Mouse (Mus musculus) intestine, postnatal 0 days (tissue): Measurements from ENCODE around the gene Samd1. TPM values are rescaled to one million over a fixed set of nuclear protein-coding genes. Genes with fewer than 3 reads are reported as not detected.

Source experiments
- ATAC-seq: fragments of 200-750 bp; cut with Nextera tagmentation; 2 replicates; pipeline ENCODE4 v1.8.0; 2017; ENCODE audit warnings: mild to moderate bottlenecking, moderate TSS enrichment, moderate library complexity
- H3K27ac ChIP-seq: fragments of 300-500 bp; sonication (generic); 2 replicates; pipeline ENCODE4 v1.5.1; 2014; ENCODE audit warnings: mild to moderate bottlenecking, low read depth, low read length, moderate library complexity
- H3K27me3 ChIP-seq: fragments of 300-500 bp; sonication (generic); replicated peaks from 2 replicates; pipeline ENCODE4 v1.6.1; 2014; ENCODE audit warnings: low read length, mixed read lengths; ENCODE audit not compliant: control insufficient read depth, insufficient read depth
- H3K36me3 ChIP-seq: fragments of 300-500 bp; sonication (generic); 2 replicates; pipeline ENCODE4 v1.6.1; 2014; ENCODE audit warnings: mild to moderate bottlenecking, moderate library complexity; ENCODE audit not compliant: control insufficient read depth, insufficient read depth
- H3K4me1 ChIP-seq: fragments of 300-500 bp; sonication (generic); replicated peaks from 2 replicates; pipeline ENCODE4 v1.6.1; 2014; ENCODE audit warnings: antibody characterized with exemption, low read length, mixed read lengths; ENCODE audit not compliant: control insufficient read depth, insufficient read depth
- H3K4me2 ChIP-seq: fragments of 300-500 bp; sonication (generic); replicated peaks from 2 replicates; pipeline ENCODE4 v1.6.1; 2014; ENCODE audit warnings: low read depth, mild to moderate bottlenecking, moderate library complexity
- H3K4me3 ChIP-seq: fragments of 300-500 bp; sonication (generic); 2 replicates; pipeline ENCODE4 v1.5.1; 2014; ENCODE audit warnings: low read depth, low read length
- H3K9ac ChIP-seq: fragments of 300-500 bp; sonication (generic); 2 replicates; pipeline ENCODE4 v1.6.1; 2014; ENCODE audit warnings: mild to moderate bottlenecking, low read depth, low read length
- H3K9me3 ChIP-seq: fragments of 300-500 bp; sonication (generic); 2 replicates; pipeline ENCODE4 v1.6.1; 2016; ENCODE audit warnings: mixed run types; ENCODE audit not compliant: control insufficient read depth
- CTCF ChIP-seq: sonication (generic); IDR thresholded peaks from 2 replicates; pipeline ENCODE4 v1.5.1; 2016; ENCODE audit warnings: low read depth, mild to moderate bottlenecking, control low read depth, antibody characterized with exemption, moderate library complexity
- WGBS: fragments of 180-500 bp; shearing (Covaris S2); extraction: QIAGEN DNeasy Blood & Tissue Kit; methylation state at CpG from one replicate; pipeline ENCODE4 v1.1.7; 2014; 5-methylcytosine and 5-hydroxymethylcytosine counted together
- polyA plus RNA-seq: library from polyadenylated mRNA; unstranded; fragments of >200 nt; fragmentation: Nextera tagmentation; extraction: Ambion mirVana; gene quantifications from 2 replicates; pipeline ENCODE4 v1.2.1, GENCODE M21; 2015

Gene Samd1
- polyA plus RNA-seq, 1 experiment from 2014 or later: 4.5 TPM

GRCm38 (mm10) chr8:84015833-84016232 is 18.4 kb downstream of the Samd1 start:
- Histone ChIP-seq H3K4me1 (peaks cover 3% of the 10 kb centered on the region; the same call in 1 of the 2 replicates), H3K36me3 (no peaks in the 10 kb centered on the region), H3K27ac (no peak overlapping the region), H3K27me3 (peaks cover 25% of the 10 kb centered on the region), H3K4me2 (no peak overlapping the region), H3K4me3 (no peak overlapping the region), H3K9me3 (no peaks in the 10 kb centered on the region), H3K9ac (no peak overlapping the region)
- WGBS: 98% methylated on average over 5 of the region's 5 CpGs
- ATAC-seq: no peak
- TF ChIP-seq CTCF: no peak

- Histone ChIP-seq H3K4me1 (peaks cover 15% of the 10 kb centered on the region; the same call in 1 of the 2 replicates), H3K27ac (no peak overlapping the region), H3K9me3 (no peaks in the 10 kb centered on the region), H3K27me3 (no peaks in the 10 kb centered on the region), H3K4me3 (no peak overlapping the region), H3K4me2 (no peak overlapping the region), H3K9ac (no peak overlapping the region), H3K36me3 (no peaks in the 10 kb centered on the region)
- no peak for TF ChIP-seq CTCF
- WGBS: 47% methylated on average over 9 of the region's 9 CpGs
- no peak for ATAC-seq
Observed at GRCm38 (mm10) chr8:84019738-84020137, 22.3 kb downstream of the Samd1 start.

GRCm38 (mm10) chr8:84021096-84021495 is 23.6 kb downstream of the Samd1 start, which contains the start of gene Palm3:
TSS of gene Palm3 (plus strand) at chr8:84021471.
- H3K27me3 ChIP-seq: no peaks in the 10 kb centered on the region; the same call in 1 of the 2 replicates
- H3K9me3 ChIP-seq: no peaks in the 10 kb centered on the region
- 9% methylated on average over 18 of the region's 18 CpGs for WGBS
- ATAC-seq: peak; percentile 39
- no peak within 1 kb of the TSS for H3K27ac ChIP-seq
- H3K4me2 ChIP-seq: peak within 1 kb of the TSS; percentile 43
- no peak within 1 kb of the TSS for H3K4me3 ChIP-seq
- H3K4me1 ChIP-seq: peaks cover 15% of the 10 kb centered on the region; the same call in 1 of the 2 replicates
- no peaks in the 10 kb centered on the region for H3K36me3 ChIP-seq
- H3K9ac ChIP-seq: no peak within 1 kb of the TSS
- TF ChIP-seq CTCF: peak; percentile 36

- no peak overlapping the region for H3K9ac ChIP-seq
Observed at GRCm38 (mm10) chr8:84021569-84021968, 24.1 kb downstream of the Samd1 start.

GRCm38 (mm10) chr8:84023085-84023484 is 25.6 kb downstream of the Samd1 start:
- Histone ChIP-seq H3K9me3 (no peaks in the 10 kb centered on the region), H3K36me3 (no peaks in the 10 kb centered on the region), H3K27ac (no peak overlapping the region), H3K9ac (no peak overlapping the region), H3K4me2 (no peak overlapping the region), H3K4me1 (peaks cover 15% of the 10 kb centered on the region; the same call in 1 of the 2 replicates), H3K27me3 (peaks cover 7% of the 10 kb centered on the region; the same call in 1 of the 2 replicates), H3K4me3 (no peak overlapping the region)
- TF ChIP-seq CTCF: no peak
- 3% methylated on average over 5 of the region's 5 CpGs for WGBS
- no peak for ATAC-seq

More at GRCm38 (mm10) chr8:84021569-84021968, 24.1 kb downstream of the Samd1 start:
- Histone ChIP-seq H3K9me3 (no peaks in the 10 kb centered on the region), H3K4me2 (peak overlapping the region; percentile 43), H3K27ac (no peak overlapping the region), H3K27me3 (peaks cover 4% of the 10 kb centered on the region; the same call in 1 of the 2 replicates), H3K36me3 (no peaks in the 10 kb centered on the region), H3K4me1 (peaks cover 15% of the 10 kb centered on the region; the same call in 1 of the 2 replicates), H3K4me3 (no peak overlapping the region)
- WGBS: 29% methylated on average over 12 of the region's 12 CpGs
- ATAC-seq: no peak
- TF ChIP-seq CTCF: no peak

- Histone ChIP-seq H3K4me1 (peaks cover 15% of the 10 kb centered on the region; the same call in 1 of the 2 replicates), H3K9ac (no peak overlapping the region), H3K27me3 (peaks cover 7% of the 10 kb centered on the region; the same call in 1 of the 2 replicates), H3K27ac (no peak overlapping the region), H3K4me3 (no peak overlapping the region), H3K36me3 (no peaks in the 10 kb centered on the region), H3K4me2 (no peak overlapping the region), H3K9me3 (no peaks in the 10 kb centered on the region)
- no peak for TF ChIP-seq CTCF
- 25% methylated on average over 1 of the region's 1 CpGs for WGBS
- ATAC-seq: no peak
Observed at GRCm38 (mm10) chr8:84023631-84024030, 26.2 kb downstream of the Samd1 start.
